Mouse (Mus musculus) embryonic facial prominence, embryonic 14.5 days (tissue): ENCODE data around the gene Olfr917. TPM values are rescaled to one million over a fixed set of nuclear protein-coding genes. Genes with fewer than 3 reads are reported as not detected.

Source experiments
- ATAC-seq: fragments of 200-750 bp; cut with Nextera tagmentation; 2 replicates; pipeline ENCODE4 v1.8.0; 2017; ENCODE audit warnings: low read depth, moderate number of reproducible peaks, moderate TSS enrichment
- DNase-seq: peaks from one replicate; pipeline ENCODE4 v3.0.0-alpha.2; 2015; ENCODE audit warnings: low spot score
- H3K27ac ChIP-seq: fragments of 300-500 bp; sonication (generic); replicated peaks from 2 replicates; pipeline ENCODE4 v1.5.1; 2014; ENCODE audit warnings: low read depth, mild to moderate bottlenecking, low read length, moderate library complexity
- H3K27me3 ChIP-seq: fragments of 300-500 bp; sonication (generic); replicated peaks from 2 replicates; pipeline ENCODE4 v1.6.1; 2014; ENCODE audit warnings: low read length; ENCODE audit not compliant: control insufficient read depth, insufficient read depth
- H3K36me3 ChIP-seq: fragments of 300-500 bp; sonication (generic); 2 replicates; pipeline ENCODE4 v1.6.1; 2014; ENCODE audit warnings: low read length, mixed read lengths; ENCODE audit not compliant: control insufficient read depth, insufficient read depth
- H3K4me1 ChIP-seq: fragments of 300-500 bp; sonication (generic); 2 replicates; pipeline ENCODE4 v1.6.1; 2014; ENCODE audit warnings: antibody characterized with exemption, low read length; ENCODE audit not compliant: control insufficient read depth, insufficient read depth
- H3K4me2 ChIP-seq: fragments of 300-500 bp; sonication (generic); 2 replicates; pipeline ENCODE4 v1.6.1; 2014; ENCODE audit warnings: low read depth, mild to moderate bottlenecking, low read length, moderate library complexity, mixed read lengths
- H3K4me3 ChIP-seq: fragments of 300-500 bp; sonication (generic); 2 replicates; pipeline ENCODE4 v1.5.1; 2014; ENCODE audit warnings: low read depth, mild to moderate bottlenecking, low read length
- H3K9ac ChIP-seq: fragments of 300-500 bp; sonication (generic); 2 replicates; pipeline ENCODE4 v1.6.1; 2014; ENCODE audit warnings: low read depth, mild to moderate bottlenecking, low read length, moderate library complexity, mixed read lengths
- H3K9me3 ChIP-seq: fragments of 300-500 bp; sonication (generic); 2 replicates; pipeline ENCODE4 v1.6.1; 2016; ENCODE audit warnings: low read length; ENCODE audit not compliant: control insufficient read depth
- WGBS: fragments of 180-500 bp; shearing (Covaris S2); extraction: QIAGEN DNeasy Blood & Tissue Kit; methylation state at CpG from one replicate; pipeline ENCODE4 v1.1.7; 2014; 5-methylcytosine and 5-hydroxymethylcytosine counted together
- polyA plus RNA-seq: library from polyadenylated mRNA; unstranded; fragments of >200 nt; fragmentation: Nextera tagmentation; extraction: Ambion mirVana; gene quantifications from 2 replicates; pipeline ENCODE4 v1.2.1, GENCODE M21; 2014

Gene Olfr917
- polyA plus RNA-seq: not detected in 2 replicates

DNA sequence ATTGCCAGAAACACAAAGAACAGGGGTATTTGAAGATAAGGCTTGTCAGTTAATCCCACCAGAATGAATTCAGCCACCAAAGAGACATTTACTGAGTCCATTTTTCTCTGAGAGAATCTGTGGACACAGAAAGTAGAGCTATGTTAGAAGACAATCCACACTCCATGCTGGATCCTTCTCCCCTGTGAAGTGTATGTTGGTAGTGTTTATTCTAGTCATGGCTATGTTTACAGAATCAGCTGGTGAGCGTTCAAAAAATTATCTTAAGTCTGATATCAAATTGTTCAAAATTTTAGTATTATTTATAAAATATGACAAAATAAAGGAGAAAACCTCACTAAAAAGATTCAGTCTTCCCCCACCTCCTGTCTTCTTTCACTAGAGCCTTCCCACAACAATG is at the start of gene Olfr917:
Olfr917 (minus strand) TSS at position 101 of the 400 bp plus-strand sequence.
- DNase-seq (no peak), ATAC-seq (no peak)
- Histone ChIP-seq H3K27me3 (no peaks in the 10 kb centered on the region), H3K36me3 (no peaks in the 10 kb centered on the region), H3K4me3 (no peak within 1 kb of the TSS), H3K9me3 (no peaks in the 10 kb centered on the region), H3K27ac (no peak within 1 kb of the TSS), H3K4me2 (no peak within 1 kb of the TSS), H3K4me1 (no peaks in the 10 kb centered on the region), H3K9ac (no peak within 1 kb of the TSS)
- WGBS: 80% methylated on average over 1 of the region's 1 CpGs

DNA sequence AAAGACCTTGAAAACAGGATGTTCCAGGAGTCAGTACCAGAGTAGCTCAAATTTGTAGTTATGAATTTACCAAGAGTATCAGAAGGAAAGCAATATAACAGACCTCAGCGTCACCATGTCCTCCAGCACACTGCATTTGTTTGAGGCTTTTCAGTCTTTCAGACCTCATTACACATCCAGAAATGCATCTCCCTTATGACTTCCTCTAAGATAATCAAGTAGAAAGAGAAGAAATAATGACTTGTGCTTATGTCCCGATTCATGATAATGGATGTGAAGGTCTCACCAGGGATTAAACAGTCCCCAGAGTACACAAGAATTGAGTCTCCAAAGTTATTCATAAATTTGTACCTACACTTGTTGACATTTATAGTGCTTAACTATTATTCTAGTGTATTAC is 8.9 kb upstream of the Olfr917 start, which contains the start of gene Olfr918:
Olfr918 (minus strand) TSS at position 101 of the 400 bp plus-strand sequence.
- 80% methylated on average over 2 of the region's 2 CpGs for WGBS
- DNase-seq (no peak), ATAC-seq (no peak)
- Histone ChIP-seq H3K9ac (no peak within 1 kb of the TSS), H3K27me3 (no peaks in the 10 kb centered on the region), H3K27ac (no peak within 1 kb of the TSS), H3K9me3 (no peaks in the 10 kb centered on the region), H3K36me3 (no peaks in the 10 kb centered on the region), H3K4me3 (no peak within 1 kb of the TSS), H3K4me1 (no peaks in the 10 kb centered on the region), H3K4me2 (no peak within 1 kb of the TSS)

DNA sequence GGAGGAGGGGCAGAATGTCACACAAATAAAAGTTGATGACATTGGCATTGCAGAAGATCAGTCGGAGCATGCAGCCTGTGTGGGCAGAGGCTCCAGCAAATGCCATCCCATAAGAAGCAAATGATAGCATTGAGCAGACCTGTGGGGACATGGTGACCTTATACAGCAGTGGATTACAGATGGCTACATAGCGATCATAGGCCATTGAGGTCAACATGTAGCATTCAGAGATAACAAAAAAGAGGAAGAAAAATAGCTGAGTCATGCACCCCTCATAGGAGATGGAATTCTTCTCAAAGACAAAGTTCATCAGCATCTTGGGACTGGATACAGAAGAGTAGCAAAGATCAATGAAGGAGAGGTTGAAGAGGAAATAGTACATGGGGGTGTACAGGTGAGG is 7.2 kb upstream of the Olfr917 start:
- Histone ChIP-seq H3K27ac (no peak overlapping the region), H3K36me3 (no peaks in the 10 kb centered on the region), H3K9me3 (no peaks in the 10 kb centered on the region), H3K27me3 (no peaks in the 10 kb centered on the region), H3K4me1 (no peaks in the 10 kb centered on the region), H3K4me3 (no peak overlapping the region), H3K4me2 (no peak overlapping the region), H3K9ac (no peak overlapping the region)
- 75% methylated on average over 2 of the region's 2 CpGs for WGBS
- ATAC-seq (no peak), DNase-seq (no peak)

DNA sequence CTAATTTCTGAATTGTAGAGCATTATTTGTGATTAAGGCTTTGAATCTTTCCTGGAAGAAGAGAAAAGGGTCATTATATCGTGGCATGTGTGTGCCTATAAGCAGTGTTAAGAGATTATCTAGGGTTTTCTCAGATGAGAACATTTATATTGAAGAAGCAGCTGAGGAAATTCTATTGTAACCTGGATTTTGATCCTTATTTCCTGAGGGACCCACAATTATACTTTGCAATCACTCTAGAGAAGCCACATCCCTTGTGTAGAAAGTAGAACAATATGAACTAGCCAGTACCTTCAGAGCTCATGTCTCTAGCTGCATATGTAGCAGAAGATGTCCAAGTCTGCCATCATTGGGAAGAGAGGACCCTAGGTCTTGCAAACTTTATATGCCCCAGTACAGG is 5.9 kb downstream of the Olfr917 start, which contains the start of gene Olfr916:
Olfr916 (minus strand) TSS at position 101 of the 400 bp plus-strand sequence.
- H3K27me3 ChIP-seq: no peaks in the 10 kb centered on the region
- no peak within 1 kb of the TSS for H3K9ac ChIP-seq
- H3K4me2 ChIP-seq: no peak within 1 kb of the TSS
- H3K9me3 ChIP-seq: no peaks in the 10 kb centered on the region
- no peak within 1 kb of the TSS for H3K4me3 ChIP-seq
- WGBS: 73% methylated on average over 1 of the region's 1 CpGs
- ATAC-seq: no peak
- DNase-seq: no peak
- no peaks in the 10 kb centered on the region for H3K4me1 ChIP-seq
- no peak within 1 kb of the TSS for H3K27ac ChIP-seq
- H3K36me3 ChIP-seq: no peaks in the 10 kb centered on the region

DNA sequence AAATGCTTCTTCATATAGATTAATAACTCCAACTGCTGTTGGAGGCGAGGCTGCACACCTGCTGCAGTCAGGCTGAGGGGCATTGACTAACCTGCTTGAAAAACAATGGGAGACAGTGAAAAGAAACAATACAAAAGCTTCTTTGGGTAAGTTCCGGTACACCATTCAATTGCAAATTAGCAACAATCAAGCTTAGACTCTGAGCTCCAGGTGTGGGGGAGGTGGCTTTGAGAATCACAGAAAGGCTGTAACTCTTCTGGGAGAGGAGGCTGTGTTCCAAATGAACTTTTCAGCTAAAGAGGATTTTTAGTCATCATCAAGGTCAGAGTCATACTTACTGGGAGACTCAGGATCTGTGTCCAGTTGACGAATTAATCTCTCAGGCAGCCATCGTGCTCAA is 33.2 kb downstream of the Olfr917 start:
- WGBS: 78% methylated on average over 4 of the region's 4 CpGs

More for the DNA sequence above, 33.2 kb downstream of the Olfr917 start:
- Histone ChIP-seq H3K4me3 (no peak overlapping the region), H3K27me3 (no peaks in the 10 kb centered on the region), H3K9me3 (no peaks in the 10 kb centered on the region), H3K36me3 (no peaks in the 10 kb centered on the region), H3K4me2 (no peak overlapping the region), H3K9ac (no peak overlapping the region), H3K27ac (no peak overlapping the region), H3K4me1 (no peaks in the 10 kb centered on the region)
- ATAC-seq: no peak
- DNase-seq: no peak

Other genes starting within 250 kb of the Olfr917 start
- gene Olfr901, start 236.4 kb downstream of the Olfr917 start, polyA plus RNA-seq: not detected in 2 replicates
- not detected in 2 replicates for gene Olfr902, start 218.2 kb downstream of the Olfr917 start, polyA plus RNA-seq
- gene Olfr904, start 202.7 kb downstream of the Olfr917 start, polyA plus RNA-seq: 0.06 TPM in 1 of 2 replicates, not detected in the other
- gene Olfr905, start 194.7 kb downstream of the Olfr917 start, polyA plus RNA-seq: 0.13 TPM in 1 of 2 replicates, not detected in the other
- not detected in 2 replicates for gene Olfr906, start 178.8 kb downstream of the Olfr917 start, polyA plus RNA-seq
- not detected in 2 replicates for gene Olfr907, start 170.0 kb downstream of the Olfr917 start, polyA plus RNA-seq
- gene Olfr911-ps1, start 144.3 kb downstream of the Olfr917 start, polyA plus RNA-seq: not detected in 2 replicates
- 0.08 TPM in 1 of 2 replicates, not detected in the other for gene Olfr910, start 128.0 kb downstream of the Olfr917 start, polyA plus RNA-seq
- 0.04 TPM in 1 of 2 replicates, not detected in the other for gene Olfr912, start 85.7 kb downstream of the Olfr917 start, polyA plus RNA-seq
- gene Olfr913, start 73.1 kb downstream of the Olfr917 start, polyA plus RNA-seq: not detected in 2 replicates
- not detected in 2 replicates for gene Olfr914, start 60.7 kb downstream of the Olfr917 start, polyA plus RNA-seq
- not detected in 2 replicates for gene Olfr916, start 6.0 kb downstream of the Olfr917 start, polyA plus RNA-seq
- gene Olfr918, start 8.8 kb upstream of the Olfr917 start, polyA plus RNA-seq: not detected in 2 replicates
- not detected in 2 replicates for gene Olfr919, start 37.8 kb upstream of the Olfr917 start, polyA plus RNA-seq
- gene Vwa5a, start 52.4 kb upstream of the Olfr917 start, polyA plus RNA-seq: 31.1 and 33.5 TPM in 2 replicates
- gene Olfr920, start 86.5 kb upstream of the Olfr917 start, polyA plus RNA-seq: 0.04 TPM in 1 of 2 replicates, not detected in the other
- not detected in 2 replicates for gene Olfr921, start 107.2 kb upstream of the Olfr917 start, polyA plus RNA-seq
- gene Olfr922, start 148.8 kb upstream of the Olfr917 start, polyA plus RNA-seq: not detected in 2 replicates
- gene Olfr923, start 160.7 kb upstream of the Olfr917 start, polyA plus RNA-seq: 0.13 and 0.29 TPM in 2 replicates
- gene Olfr924, start 178.6 kb upstream of the Olfr917 start, polyA plus RNA-seq: not detected in 2 replicates
- not detected in 2 replicates for gene Olfr26, start 189.2 kb upstream of the Olfr917 start, polyA plus RNA-seq
- gene Olfr926, start 211.3 kb upstream of the Olfr917 start, polyA plus RNA-seq: not detected in 2 replicates